Comparison of ENCODE assay signal across 9 mouse cellular contexts in genomic region chr6:92869089-92869581, GRCm38 (mm10). TPM values are rescaled to one million over a fixed set of nuclear protein-coding genes. Genes with fewer than 3 reads are reported as not detected.
DNase-seq lines count a peak whose midpoint lies in the region; ATAC-seq lines count a peak whose summit lies in the region.
"Had no signal": no experiment of that assay in that cellular context is flagged by ENCODE, and none has a peak within 500 bp of the region (broad histone marks: within the 10 kb centered on the region; RNA-seq: fewer than 3 reads in every experiment).

TSS of gene Gm15737 (plus strand) at chr6:92869357.

- H3K9ac ChIP-seq in heart, embryonic 14.5 days (ENCODE audit: low read length) = peak within 1 kb of the TSS; percentile 65
- no peak within 1 kb of the TSS for H3K9ac ChIP-seq in midbrain, embryonic 13.5 days (replicated peaks)
- H3K9ac ChIP-seq: neural tube, embryonic 12.5 days had no signal

- no peak within 1 kb of the TSS for H3K4me3 ChIP-seq in brown adipose tissue, adult 24 weeks (ENCODE audit: insufficient read depth, low read depth, low read length)
- H3K4me3 ChIP-seq in heart, embryonic 14.5 days (ENCODE audit: control insufficient read depth in 1 of 2, insufficient read depth in 1 of 2, low read depth in 1 of 2, low read length in 2 of 2) = peak within 1 kb of the TSS in 1 of 2 experiments; percentile 12; a peak in 2 of 4 replicates
- no peak within 1 kb of the TSS for H3K4me3 ChIP-seq in midbrain, embryonic 13.5 days (replicated peaks)
- H3K4me3 ChIP-seq: neural tube, embryonic 12.5 days had no signal

- H3K27me3 ChIP-seq in heart, embryonic 14.5 days (ENCODE audit: control insufficient read depth, insufficient read depth, low read length) = no peaks in the 10 kb centered on the region
- H3K27me3 ChIP-seq in midbrain, embryonic 13.5 days = no peaks in the 10 kb centered on the region
- H3K27me3 ChIP-seq: neural tube, embryonic 12.5 days had no signal

- peaks cover 7% of the 10 kb centered on the region for H3K4me1 ChIP-seq in brown adipose tissue, adult 24 weeks (ENCODE audit: control insufficient read depth, insufficient read depth, insufficient read length, low read length)
- peaks cover 13 to 22% of the 10 kb centered on the region in 2 experiments for H3K4me1 ChIP-seq in heart, embryonic 14.5 days (ENCODE audit: control insufficient read depth in 2 of 2, insufficient read depth in 2 of 2, low read length in 2 of 2)
- H3K4me1 ChIP-seq in midbrain, embryonic 13.5 days (replicated peaks) = 0 out of 2 replicates have a peak, but pooled peaks cover 5% of the 10 kb centered on the region

- intact Hi-C loops in left cerebral cortex, postnatal 36 days (cut with DNase I) = no loop called here

- H3K9me3 ChIP-seq in heart, embryonic 14.5 days (ENCODE audit: control insufficient read depth, low read length) = no peaks in the 10 kb centered on the region
- H3K9me3 ChIP-seq in midbrain, embryonic 13.5 days = no peaks in the 10 kb centered on the region
- H3K9me3 ChIP-seq: neural tube, embryonic 12.5 days had no signal

- peaks cover 57% of the 10 kb centered on the region for H3K36me3 ChIP-seq in heart, embryonic 14.5 days (ENCODE audit: control insufficient read depth, insufficient read depth, low read length)
- H3K36me3 ChIP-seq in midbrain, embryonic 13.5 days = no peaks in the 10 kb centered on the region
- H3K36me3 ChIP-seq: neural tube, embryonic 12.5 days had no signal

- peak; percentile 84 for ATAC-seq in heart, embryonic 14.5 days (ENCODE audit: insufficient number of reproducible peaks, insufficient read depth, low FRiP score, low read depth)
- ATAC-seq in midbrain, embryonic 13.5 days = no peak

- WGBS in heart, embryonic 14.5 days = 16% methylated on average over 4 of the region's 4 CpGs
- 67% methylated on average over 4 of the region's 4 CpGs for WGBS in midbrain, embryonic 13.5 days

- H3K4me2 ChIP-seq in heart, embryonic 14.5 days (ENCODE audit: low read length) = peak within 1 kb of the TSS; percentile 56
- no peak within 1 kb of the TSS for H3K4me2 ChIP-seq in midbrain, embryonic 13.5 days (replicated peaks)
- H3K4me2 ChIP-seq: neural tube, embryonic 12.5 days had no signal

- peak within 1 kb of the TSS; percentile 68 for H3K27ac ChIP-seq in brown adipose tissue, adult 24 weeks (replicated peaks; ENCODE audit: low read depth, low read length)
- H3K27ac ChIP-seq in heart, embryonic 14.5 days (replicated peaks in 1 of 2; ENCODE audit: control insufficient read depth in 1 of 2, insufficient read depth in 1 of 2, low read depth in 2 of 2, low read length in 2 of 2) = peak within 1 kb of the TSS; percentile 94 to 100
- H3K27ac ChIP-seq in midbrain, embryonic 13.5 days = no peak within 1 kb of the TSS
- H3K27ac ChIP-seq: neural tube, embryonic 12.5 days had no signal

- peak; percentile 17 to 59 for DNase-seq in frontal cortex, postnatal 36 days (ENCODE audit: low spot score in 2 of 2)
- DNase-seq in frontal cortex, postnatal 14 days (ENCODE audit: low spot score in 2 of 2) = no peak
- peak; percentile 16 to 42 for DNase-seq in left cerebral cortex, postnatal 36 days (ENCODE audit: low spot score in 2 of 2)
- peak; percentile 48 for DNase-seq in telencephalon, adult 2 months (ENCODE audit: low read depth, low spot score)
- no peak for DNase-seq in spleen, postnatal 14 days (ENCODE audit: low spot score in 2 of 2)

RNA-seq across cellular contexts. Expression of gene Gm15737, which starts in this region (rescaled TPM):
- polyA plus RNA-seq in brown adipose tissue, adult 24 weeks (2012; ENCODE audit: insufficient read depth, insufficient read length, missing spikeins) = not detected in 2 replicates
- 0.39 and 0.61 TPM in 2 replicates for polyA plus RNA-seq in heart, embryonic 14.5 days (2014; fragmentation: Nextera tagmentation; extraction: Ambion mirVana)
- not detected for total RNA-seq in left cerebral cortex, postnatal 36 days (2021)
- not detected in 2 replicates for polyA plus RNA-seq in midbrain, embryonic 13.5 days (2015; fragmentation: Nextera tagmentation; extraction: Ambion mirVana)
- polyA plus RNA-seq: neural tube, embryonic 12.5 days had no signal

Comparison
In these comparisons a context has a peak if more than half of its experiments do, and no peak if none do; other contexts are left out.
1. DNase-seq: peak in frontal cortex, postnatal 36 days (2 of 2) and telencephalon, adult 2 months (single experiment); none in frontal cortex, postnatal 14 days (0 of 2) and spleen, postnatal 14 days (0 of 2).
2. Peak in ATAC-seq, H3K27ac ChIP-seq, H3K9ac ChIP-seq and H3K4me2 ChIP-seq in heart, embryonic 14.5 days; RNA of the gene not detected or under 1 TPM.
3. Peak in DNase-seq in left cerebral cortex, postnatal 36 days; RNA of the gene not detected or under 1 TPM.